Mouse (Mus musculus): ENCODE data around the gene Cic. TPM values are rescaled to one million over a fixed set of nuclear protein-coding genes. Genes with fewer than 3 reads are reported as not detected.

The Cic gene
- polyA plus RNA-seq, 1 experiment from 2014 or later = 18.5 TPM

- 42% methylated on average over 5 of the region's 5 CpGs for WGBS
- Histone ChIP-seq H3K27me3 (ENCODE audit: low read depth, poor library complexity, severe bottlenecking) (no peaks in the 10 kb centered on the region), H3K27ac (replicated peaks) (peak overlapping the region; percentile 97), H3K4me1 (peaks cover 59% of the 10 kb centered on the region), H3K4me3 (peak overlapping the region; percentile 86), H3K9me3 (replicated peaks) (no peaks in the 10 kb centered on the region), H3K36me3 (peaks cover 45% of the 10 kb centered on the region)
- DNase-seq (ENCODE audit: low spot score) = no peak
Observed at GRCm38 (mm10) chr7:25283637-25284036, 16.1 kb downstream of the Cic start.

- WGBS = 91% methylated on average over 2 of the region's 2 CpGs
- no peak for DNase-seq (ENCODE audit: low spot score)
- H3K9me3 ChIP-seq (replicated peaks) = peaks cover 4% of the 10 kb centered on the region; the same call in 1 of the 2 replicates
- peaks cover 50% of the 10 kb centered on the region for H3K36me3 ChIP-seq
- H3K27ac ChIP-seq (replicated peaks) = peak overlapping the region; percentile 97; the same call in 1 of the 2 replicates
- no peaks in the 10 kb centered on the region for H3K27me3 ChIP-seq (ENCODE audit: low read depth, poor library complexity, severe bottlenecking)
- peaks cover 54% of the 10 kb centered on the region for H3K4me1 ChIP-seq
- peak overlapping the region; percentile 86 for H3K4me3 ChIP-seq
Observed at GRCm38 (mm10) chr7:25284171-25284570, 16.7 kb downstream of the Cic start.

GRCm38 (mm10) chr7:25284766-25285165 lies 17.3 kb downstream of the Cic start:
- 91% methylated on average over 5 of the region's 5 CpGs for WGBS
- no peaks in the 10 kb centered on the region for H3K27me3 ChIP-seq (ENCODE audit: low read depth, poor library complexity, severe bottlenecking)
- no peak for DNase-seq (ENCODE audit: low spot score)
- H3K4me3 ChIP-seq = peak overlapping the region; percentile 29
- peaks cover 56% of the 10 kb centered on the region for H3K36me3 ChIP-seq
- H3K4me1 ChIP-seq = peaks cover 48% of the 10 kb centered on the region
- H3K27ac ChIP-seq (replicated peaks) = no peak overlapping the region
- peaks cover 9% of the 10 kb centered on the region; the same call in 1 of the 2 replicates for H3K9me3 ChIP-seq (replicated peaks)

GRCm38 (mm10) chr7:25285511-25286238 lies 18.2 kb downstream of the Cic start:
- 94% methylated on average over 20 of the region's 20 CpGs for WGBS
- no peak overlapping the region; the same call in 1 of the 2 replicates for H3K27ac ChIP-seq (replicated peaks)
- no peaks in the 10 kb centered on the region for H3K27me3 ChIP-seq (ENCODE audit: low read depth, poor library complexity, severe bottlenecking)
- H3K36me3 ChIP-seq = peaks cover 65% of the 10 kb centered on the region
- DNase-seq (ENCODE audit: low spot score) = no peak
- H3K9me3 ChIP-seq (replicated peaks) = peaks cover 11% of the 10 kb centered on the region; the same call in 1 of the 2 replicates
- H3K4me3 ChIP-seq = 0 out of 2 replicates have a peak overlapping the region, but pooled peaks have one; percentile 29
- H3K4me1 ChIP-seq = peaks cover 39% of the 10 kb centered on the region

GRCm38 (mm10) chr7:25286989-25287388 lies 19.5 kb downstream of the Cic start:
- H3K27me3 ChIP-seq (ENCODE audit: low read depth, poor library complexity, severe bottlenecking) = no peaks in the 10 kb centered on the region
- H3K4me1 ChIP-seq = peaks cover 29% of the 10 kb centered on the region
- no peak for DNase-seq (ENCODE audit: low spot score)
- peaks cover 11% of the 10 kb centered on the region; the same call in 1 of the 2 replicates for H3K9me3 ChIP-seq (replicated peaks)
- no peak overlapping the region for H3K27ac ChIP-seq (replicated peaks)
- 81% methylated on average over 8 of the region's 8 CpGs for WGBS
- H3K36me3 ChIP-seq = peaks cover 78% of the 10 kb centered on the region
- H3K4me3 ChIP-seq = no peak overlapping the region

- Histone ChIP-seq H3K36me3 (peaks cover 88% of the 10 kb centered on the region), H3K27me3 (ENCODE audit: low read depth, poor library complexity, severe bottlenecking) (no peaks in the 10 kb centered on the region), H3K4me3 (no peak overlapping the region), H3K27ac (replicated peaks) (no peak overlapping the region), H3K4me1 (peaks cover 28% of the 10 kb centered on the region), H3K9me3 (replicated peaks) (peaks cover 11% of the 10 kb centered on the region; the same call in 1 of the 2 replicates)
- DNase-seq (ENCODE audit: low spot score) = no peak
- WGBS = 95% methylated on average over 12 of the region's 12 CpGs
Observed at GRCm38 (mm10) chr7:25288011-25288410, 20.5 kb downstream of the Cic start.

- peaks cover 25% of the 10 kb centered on the region for H3K4me1 ChIP-seq
- no peaks in the 10 kb centered on the region for H3K27me3 ChIP-seq (ENCODE audit: low read depth, poor library complexity, severe bottlenecking)
- H3K4me3 ChIP-seq = peak overlapping the region; percentile 19; the same call in 1 of the 2 replicates
- DNase-seq (ENCODE audit: low spot score) = no peak
- no peak overlapping the region for H3K27ac ChIP-seq (replicated peaks)
- peaks cover 96% of the 10 kb centered on the region for H3K36me3 ChIP-seq
- H3K9me3 ChIP-seq (replicated peaks) = peaks cover 11% of the 10 kb centered on the region; the same call in 1 of the 2 replicates
- 94% methylated on average over 3 of the region's 3 CpGs for WGBS
Observed at GRCm38 (mm10) chr7:25288721-25289120, 21.2 kb downstream of the Cic start.

GRCm38 (mm10) chr7:25289925-25290324 lies 22.4 kb downstream of the Cic start:
- peaks cover 11% of the 10 kb centered on the region; the same call in 1 of the 2 replicates for H3K9me3 ChIP-seq (replicated peaks)
- WGBS = 95% methylated on average over 3 of the region's 3 CpGs
- no peak overlapping the region for H3K4me3 ChIP-seq
- no peaks in the 10 kb centered on the region for H3K27me3 ChIP-seq (ENCODE audit: low read depth, poor library complexity, severe bottlenecking)
- no peak overlapping the region for H3K27ac ChIP-seq (replicated peaks)
- H3K4me1 ChIP-seq = peaks cover 13% of the 10 kb centered on the region
- DNase-seq (ENCODE audit: low spot score) = no peak
- peaks cover 100% of the 10 kb centered on the region for H3K36me3 ChIP-seq

GRCm38 (mm10) chr7:25290463-25290862 lies 23.0 kb downstream of the Cic start:
- Histone ChIP-seq H3K4me3 (no peak overlapping the region), H3K27me3 (ENCODE audit: low read depth, poor library complexity, severe bottlenecking) (no peaks in the 10 kb centered on the region), H3K36me3 (peaks cover 100% of the 10 kb centered on the region), H3K27ac (replicated peaks) (no peak overlapping the region), H3K4me1 (peaks cover 10% of the 10 kb centered on the region; the same call in 1 of the 2 replicates), H3K9me3 (replicated peaks) (peaks cover 11% of the 10 kb centered on the region; the same call in 1 of the 2 replicates)
- DNase-seq (ENCODE audit: low spot score) = no peak
- WGBS = 90% methylated on average over 1 of the region's 1 CpGs

- peaks cover 14% of the 10 kb centered on the region for H3K4me1 ChIP-seq
- no peak for DNase-seq (ENCODE audit: low spot score)
- no peaks in the 10 kb centered on the region for H3K27me3 ChIP-seq (ENCODE audit: low read depth, poor library complexity, severe bottlenecking)
- H3K4me3 ChIP-seq = no peak overlapping the region
- H3K36me3 ChIP-seq = peaks cover 100% of the 10 kb centered on the region
- peaks cover 11% of the 10 kb centered on the region; the same call in 1 of the 2 replicates for H3K9me3 ChIP-seq (replicated peaks)
- H3K27ac ChIP-seq (replicated peaks) = no peak overlapping the region
- WGBS = 94% methylated on average over 2 of the region's 2 CpGs
Observed at GRCm38 (mm10) chr7:25290911-25291310, 23.4 kb downstream of the Cic start.

- Histone ChIP-seq H3K4me3 (peak overlapping the region; percentile 14; the same call in 1 of the 2 replicates), H3K36me3 (peaks cover 92% of the 10 kb centered on the region), H3K9me3 (replicated peaks) (peaks cover 11% of the 10 kb centered on the region; the same call in 1 of the 2 replicates), H3K27me3 (ENCODE audit: low read depth, poor library complexity, severe bottlenecking) (no peaks in the 10 kb centered on the region), H3K4me1 (peaks cover 26% of the 10 kb centered on the region), H3K27ac (replicated peaks) (peak overlapping the region; percentile 42; the same call in 1 of the 2 replicates)
- 80% methylated on average over 7 of the region's 7 CpGs for WGBS
- DNase-seq (ENCODE audit: low spot score) = no peak
Observed at GRCm38 (mm10) chr7:25292107-25292506, 24.6 kb downstream of the Cic start.

GRCm38 (mm10) chr7:25293191-25293739 lies 25.8 kb downstream of the Cic start:
- WGBS = 88% methylated on average over 9 of the region's 10 CpGs
- DNase-seq (ENCODE audit: low spot score) = no peak
- Histone ChIP-seq H3K27ac (replicated peaks) (no peak overlapping the region), H3K4me3 (peak overlapping the region; percentile 7; the same call in 1 of the 2 replicates), H3K9me3 (replicated peaks) (peaks cover 11% of the 10 kb centered on the region; the same call in 1 of the 2 replicates), H3K4me1 (peaks cover 36% of the 10 kb centered on the region), H3K27me3 (ENCODE audit: low read depth, poor library complexity, severe bottlenecking) (no peaks in the 10 kb centered on the region), H3K36me3 (peaks cover 80% of the 10 kb centered on the region)

GRCm38 (mm10) chr7:25294495-25294894 lies 27.0 kb downstream of the Cic start:
- H3K27me3 ChIP-seq (ENCODE audit: low read depth, poor library complexity, severe bottlenecking) = no peaks in the 10 kb centered on the region
- peaks cover 42% of the 10 kb centered on the region for H3K4me1 ChIP-seq
- peaks cover 68% of the 10 kb centered on the region for H3K36me3 ChIP-seq
- no peak for DNase-seq (ENCODE audit: low spot score)
- H3K9me3 ChIP-seq (replicated peaks) = peaks cover 4% of the 10 kb centered on the region; the same call in 1 of the 2 replicates
- 92% methylated on average over 4 of the region's 4 CpGs for WGBS
- no peak overlapping the region for H3K4me3 ChIP-seq
- no peak overlapping the region for H3K27ac ChIP-seq (replicated peaks)

Data from midbrain, embryonic 10.5 days (tissue).